Mouse (Mus musculus): Measurements from ENCODE around the gene Mup16. TPM values are rescaled to one million over a fixed set of nuclear protein-coding genes. Genes with fewer than 3 reads are reported as not detected.

Mup16 gene
- not detected for polyA plus RNA-seq (2017; shearing (Covaris generic))

GRCm38 (mm10) chr4:61519431-61519830 lies at the start of gene Mup16:
TSS of gene Mup16 (minus strand) at chr4:61519531.

Other genes with a start within 250 kb of the Mup16 start
- 1.1 TPM for gene Mup14, start 215.5 kb downstream of the Mup16 start, polyA plus RNA-seq (2017; shearing (Covaris generic))
- gene Mup15, start 79.8 kb downstream of the Mup16 start, polyA plus RNA-seq (2017; shearing (Covaris generic)), result not detected
- gene Mup17, start 76.3 kb upstream of the Mup16 start, polyA plus RNA-seq (2017; shearing (Covaris generic)), result not detected
- gene Mup18, start 154.6 kb upstream of the Mup16 start, polyA plus RNA-seq (2017; shearing (Covaris generic)), result not detected